Mouse (Mus musculus): ENCODE data around the gene Arsa. TPM values are rescaled to one million over a fixed set of nuclear protein-coding genes. Genes with fewer than 3 reads are reported as not detected.

The Arsa gene
- polyA plus RNA-seq, 1 experiment: 43.0 TPM

DNA sequence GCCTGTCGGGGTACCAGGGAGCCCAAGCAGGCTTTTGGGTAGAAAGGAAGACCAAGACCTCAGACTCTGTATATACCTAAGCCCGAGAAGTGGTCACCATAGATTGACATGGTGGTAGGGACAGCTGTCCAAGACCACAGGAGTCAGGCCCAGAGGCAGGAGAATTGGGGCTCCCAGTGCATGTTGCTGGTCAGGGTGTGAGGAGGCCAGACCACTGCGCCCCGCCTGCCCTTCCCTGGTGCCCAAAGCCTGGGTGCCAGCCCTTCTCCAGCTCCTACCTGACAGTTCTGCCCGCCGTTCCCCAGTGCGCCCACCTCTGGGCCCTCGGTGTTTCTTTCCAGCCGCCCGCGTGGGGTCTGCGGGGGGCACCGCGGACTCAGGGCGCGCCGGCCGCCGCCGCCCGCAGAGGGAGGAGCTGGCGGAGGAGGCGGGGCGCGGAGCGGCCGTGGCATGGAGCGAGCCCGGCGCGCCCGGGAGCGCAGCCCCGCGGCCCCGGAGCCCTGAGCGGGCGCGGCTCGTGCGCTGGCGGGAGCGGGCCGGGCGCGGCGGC, 46.1 kb upstream of the Arsa start:
- Histone ChIP-seq H3K4me1 (replicated peaks; ENCODE audit: control insufficient read depth, insufficient read depth, low read length) (no peaks in the 10 kb centered on the region), H3K27ac (ENCODE audit: control insufficient read depth, insufficient read depth, low read length) (no peak overlapping the region), H3K27me3 (ENCODE audit: control insufficient read depth, insufficient read depth, low read length) (no peaks in the 10 kb centered on the region), H3K4me3 (ENCODE audit: control insufficient read depth, insufficient read depth, low read length) (no peak overlapping the region), H3K36me3 (ENCODE audit: control insufficient read depth, insufficient read depth, low read length) (no peaks in the 10 kb centered on the region)
- TF ChIP-seq POLR2A (IDR thresholded peaks at IDR 0.05; ENCODE audit: control insufficient read depth, extremely low read depth, insufficient read depth, low read length, poor library complexity): no peak
- no peak for TF ChIP-seq CTCF (IDR thresholded peaks at IDR 0.05; ENCODE audit: borderline replicate concordance, control insufficient read depth, extremely low read depth, insufficient read depth, low read length, poor library complexity)
- 93% methylated on average over 47 of the region's 47 CpGs for WGBS
- no peak for DNase-seq

DNA sequence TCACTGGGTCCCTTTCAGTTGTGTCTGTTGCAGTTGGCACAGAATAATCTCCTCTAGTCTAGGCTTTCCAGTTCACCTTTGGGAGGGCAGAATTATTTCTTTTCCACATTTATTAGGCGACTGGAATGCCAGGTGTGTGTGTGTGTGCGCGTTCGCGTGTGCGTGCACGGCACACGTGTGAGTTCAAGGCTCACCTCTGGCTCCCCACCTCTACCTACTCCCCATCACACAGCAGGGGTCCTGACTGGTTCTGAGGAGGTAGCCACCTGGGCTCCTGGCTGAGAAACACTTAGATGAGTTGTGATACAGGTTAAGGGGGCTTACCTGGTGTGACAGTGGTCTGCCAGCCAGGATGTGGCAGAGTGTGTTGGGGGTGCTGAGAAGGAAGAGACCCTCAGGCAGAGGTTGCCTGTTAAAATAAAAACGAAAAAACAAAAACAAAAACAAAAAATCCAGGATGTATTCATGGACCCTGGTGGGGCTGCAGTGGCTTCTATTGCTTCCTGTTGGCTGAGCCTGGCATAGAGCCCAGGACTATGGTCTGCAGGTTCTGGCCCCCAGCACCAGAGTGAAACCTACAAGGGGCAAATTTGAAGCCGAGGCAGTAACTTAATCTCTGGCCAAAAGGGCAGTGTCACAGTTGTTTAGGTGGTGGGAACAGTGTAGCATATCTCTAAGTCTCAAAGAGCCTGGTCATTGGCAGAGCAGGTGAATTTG, 45.5 kb upstream of the Arsa start:
- WGBS: 81% methylated on average over 10 of the region's 10 CpGs
- TF ChIP-seq POLR2A (IDR thresholded peaks at IDR 0.05; ENCODE audit: control insufficient read depth, extremely low read depth, insufficient read depth, low read length, poor library complexity) (no peak), CTCF (IDR thresholded peaks at IDR 0.05; ENCODE audit: borderline replicate concordance, control insufficient read depth, extremely low read depth, insufficient read depth, low read length, poor library complexity) (no peak)

GRCm38 (mm10) chr15:89521951-89522350, 44.7 kb upstream of the Arsa start:
- no peak for DNase-seq
- Histone ChIP-seq H3K4me1 (replicated peaks; ENCODE audit: control insufficient read depth, insufficient read depth, low read length) (no peaks in the 10 kb centered on the region), H3K4me3 (ENCODE audit: control insufficient read depth, insufficient read depth, low read length) (no peak overlapping the region), H3K27me3 (ENCODE audit: control insufficient read depth, insufficient read depth, low read length) (no peaks in the 10 kb centered on the region), H3K27ac (ENCODE audit: control insufficient read depth, insufficient read depth, low read length) (no peak overlapping the region), H3K36me3 (ENCODE audit: control insufficient read depth, insufficient read depth, low read length) (no peaks in the 10 kb centered on the region)
- TF ChIP-seq CTCF (IDR thresholded peaks at IDR 0.05; ENCODE audit: borderline replicate concordance, control insufficient read depth, extremely low read depth, insufficient read depth, low read length, poor library complexity): no peak
- 91% methylated on average over 7 of the region's 7 CpGs for WGBS

More for the DNA sequence above, 45.5 kb upstream of the Arsa start:
- no peak for DNase-seq
- Histone ChIP-seq H3K4me1 (replicated peaks; ENCODE audit: control insufficient read depth, insufficient read depth, low read length) (no peaks in the 10 kb centered on the region), H3K27me3 (ENCODE audit: control insufficient read depth, insufficient read depth, low read length) (no peaks in the 10 kb centered on the region), H3K27ac (ENCODE audit: control insufficient read depth, insufficient read depth, low read length) (no peak overlapping the region), H3K4me3 (ENCODE audit: control insufficient read depth, insufficient read depth, low read length) (no peak overlapping the region), H3K36me3 (ENCODE audit: control insufficient read depth, insufficient read depth, low read length) (no peaks in the 10 kb centered on the region)

- no peak for TF ChIP-seq POLR2A (IDR thresholded peaks at IDR 0.05; ENCODE audit: control insufficient read depth, extremely low read depth, insufficient read depth, low read length, poor library complexity)
- no peak for TF ChIP-seq CTCF (IDR thresholded peaks at IDR 0.05; ENCODE audit: borderline replicate concordance, control insufficient read depth, extremely low read depth, insufficient read depth, low read length, poor library complexity)
- no peaks in the 10 kb centered on the region for H3K27me3 ChIP-seq (ENCODE audit: control insufficient read depth, insufficient read depth, low read length)
- no peaks in the 10 kb centered on the region for H3K36me3 ChIP-seq (ENCODE audit: control insufficient read depth, insufficient read depth, low read length)
- no peaks in the 10 kb centered on the region for H3K4me1 ChIP-seq (replicated peaks; ENCODE audit: control insufficient read depth, insufficient read depth, low read length)
- WGBS: 38% methylated on average over 4 of the region's 4 CpGs
- DNase-seq: no peak
- H3K4me3 ChIP-seq (ENCODE audit: control insufficient read depth, insufficient read depth, low read length): no peak overlapping the region
- no peak overlapping the region for H3K27ac ChIP-seq (ENCODE audit: control insufficient read depth, insufficient read depth, low read length)
Measured at GRCm38 (mm10) chr15:89512679-89513078, 35.5 kb upstream of the Arsa start.

DNA sequence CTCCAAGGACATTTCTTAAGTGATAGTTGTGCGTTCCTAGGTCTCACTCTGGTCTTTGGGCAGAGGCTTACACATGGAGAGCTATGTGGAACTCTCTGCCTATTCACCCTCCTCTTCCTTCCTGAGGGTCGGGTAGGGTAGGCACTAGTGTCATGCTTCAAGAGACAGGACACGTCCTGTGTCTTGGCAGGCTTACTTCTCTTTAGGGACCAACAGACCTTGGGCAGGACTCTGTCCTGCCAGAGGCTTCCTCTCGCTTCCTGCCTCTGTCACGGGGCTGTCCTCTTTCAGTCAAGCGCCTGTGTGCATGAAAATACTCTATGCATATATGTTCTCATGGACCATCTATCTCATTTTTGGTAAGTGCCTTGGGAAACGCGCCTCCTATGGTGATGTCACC, 30.5 kb upstream of the Arsa start:
- WGBS: 73% methylated on average over 8 of the region's 8 CpGs
- TF ChIP-seq POLR2A (IDR thresholded peaks at IDR 0.05; ENCODE audit: control insufficient read depth, extremely low read depth, insufficient read depth, low read length, poor library complexity) (no peak), CTCF (IDR thresholded peaks at IDR 0.05; ENCODE audit: borderline replicate concordance, control insufficient read depth, extremely low read depth, insufficient read depth, low read length, poor library complexity) (no peak)
- DNase-seq: no peak
- no peaks in the 10 kb centered on the region for H3K36me3 ChIP-seq (ENCODE audit: control insufficient read depth, insufficient read depth, low read length)
- no peak overlapping the region for H3K27ac ChIP-seq (ENCODE audit: control insufficient read depth, insufficient read depth, low read length)
- no peaks in the 10 kb centered on the region for H3K27me3 ChIP-seq (ENCODE audit: control insufficient read depth, insufficient read depth, low read length)
- H3K4me3 ChIP-seq (ENCODE audit: control insufficient read depth, insufficient read depth, low read length): no peak overlapping the region
- H3K4me1 ChIP-seq (replicated peaks; ENCODE audit: control insufficient read depth, insufficient read depth, low read length): no peaks in the 10 kb centered on the region

DNA sequence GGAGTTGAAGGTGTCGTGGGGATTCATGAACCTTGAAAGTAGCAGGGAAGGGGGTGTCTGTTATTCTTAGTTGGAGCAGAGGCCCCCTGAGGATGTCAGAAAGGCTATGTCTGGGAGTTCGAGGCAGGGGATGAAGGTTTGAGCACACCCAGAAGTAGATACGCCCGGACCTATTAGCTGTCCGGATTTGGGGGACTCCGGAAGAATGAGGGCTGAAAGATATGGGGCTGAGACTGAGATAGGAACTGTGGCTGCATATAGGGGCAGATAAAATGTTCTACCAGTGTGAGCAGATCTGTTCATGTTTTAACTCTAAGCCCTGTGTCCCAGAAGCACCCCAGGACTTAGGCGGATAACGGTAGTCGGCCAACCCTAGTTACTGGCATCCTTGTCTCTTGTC, 27.6 kb upstream of the Arsa start:
- WGBS: 96% methylated on average over 9 of the region's 9 CpGs
- Histone ChIP-seq H3K27ac (ENCODE audit: control insufficient read depth, insufficient read depth, low read length) (no peak overlapping the region), H3K4me1 (replicated peaks; ENCODE audit: control insufficient read depth, insufficient read depth, low read length) (0 out of 2 replicates have a peak, but pooled peaks cover 2% of the 10 kb centered on the region), H3K36me3 (ENCODE audit: control insufficient read depth, insufficient read depth, low read length) (no peaks in the 10 kb centered on the region), H3K27me3 (ENCODE audit: control insufficient read depth, insufficient read depth, low read length) (no peaks in the 10 kb centered on the region; the same call in 1 of the 2 replicates), H3K4me3 (ENCODE audit: control insufficient read depth, insufficient read depth, low read length) (no peak overlapping the region)
- DNase-seq: no peak
- no peak for TF ChIP-seq POLR2A (IDR thresholded peaks at IDR 0.05; ENCODE audit: control insufficient read depth, extremely low read depth, insufficient read depth, low read length, poor library complexity)
- TF ChIP-seq CTCF (IDR thresholded peaks at IDR 0.05; ENCODE audit: borderline replicate concordance, control insufficient read depth, extremely low read depth, insufficient read depth, low read length, poor library complexity): no peak

Measured in thymus, adult 2 months (tissue).